Mouse (Mus musculus) small intestine, adult 2 months (tissue): ENCODE results near the gene Ccdc144b.

Experiments
- CTCF ChIP-seq: fragments of 200-500 bp; IDR thresholded peaks from 2 replicates; pipeline ENCODE4 v1.5.1; 2012; ENCODE audit warnings: low read depth, mild to moderate bottlenecking, control low read depth, inconsistent platforms, low read length, moderate library complexity, mixed read lengths; ENCODE audit not compliant: insufficient replicate concordance, insufficient read length; ENCODE audit errors: extremely low read depth
- POLR2A ChIP-seq: fragments of 200-500 bp; IDR thresholded peaks from 2 replicates; pipeline ENCODE4 v1.6.1; 2012; ENCODE audit warnings: low read depth, mild to moderate bottlenecking, control low read depth, inconsistent platforms, low read length, moderate library complexity

DNA sequence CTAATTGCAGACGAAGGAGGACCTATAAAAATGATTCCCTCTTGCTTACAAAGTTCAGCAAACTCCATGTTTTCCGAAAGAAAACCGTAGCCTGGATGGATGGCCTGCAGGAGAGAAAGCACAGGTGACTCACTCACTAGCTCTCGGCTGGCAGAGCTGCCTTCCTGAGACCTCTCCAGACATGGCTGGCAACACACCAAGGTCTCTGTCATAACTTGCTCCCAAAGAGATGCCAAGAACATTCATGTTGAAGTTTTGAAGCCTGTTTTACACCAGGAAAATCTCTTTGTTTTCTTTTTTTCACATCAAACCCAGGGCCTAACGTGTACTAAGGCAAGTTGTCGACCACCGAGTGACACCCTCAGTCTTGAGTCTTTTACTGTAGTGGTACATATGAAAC is 62.6 kb downstream of the Ccdc144b start:
- TF ChIP-seq CTCF (no peak), POLR2A (no peak)
